Mouse (Mus musculus) neural tube, postnatal 0 days (tissue): ENCODE data around the gene Gm21170. TPM values are rescaled to one million over a fixed set of nuclear protein-coding genes. Genes with fewer than 3 reads are reported as not detected.

ENCODE experiments used
- polyA plus RNA-seq: library from polyadenylated mRNA; unstranded; fragments of >200 nt; fragmentation: Nextera tagmentation; extraction: Ambion mirVana; gene quantifications from 2 replicates; pipeline ENCODE4 v1.2.1, GENCODE M21; 2015

The Gm21170 gene
- not detected in 2 replicates for polyA plus RNA-seq

GRCm38 (mm10) chrY:47690998-47691397 is at the start of gene Gm21170:
Gene Gm21170 (minus strand): TSS chrY:47691098.

Other genes starting within 250 kb of the Gm21170 start
- gene Gm21256, start 240.1 kb downstream of the Gm21170 start, polyA plus RNA-seq: not detected in 2 replicates